Mouse (Mus musculus) MEL (cell line): ENCODE results near the gene Klf1. TPM values are rescaled to one million over a fixed set of nuclear protein-coding genes. Genes with fewer than 3 reads are reported as not detected.

Experiments used
- DNase-seq: peaks from one replicate; pipeline ENCODE4 v3.0.0; 2011; ENCODE audit warnings: low read depth, low spot score
- H3K27ac ChIP-seq: 2 replicates; pipeline ENCODE4 v1.5.1; 2012; ENCODE audit warnings: low read depth, mild to moderate bottlenecking, control low read depth, low read length, moderate library complexity; ENCODE audit not compliant: control insufficient read depth
- H3K27me3 ChIP-seq, 2 experiments: fragments of 150-350 bp in 1 of 2; sonication (generic) in 1 of 2; 2 replicates each; pipeline ENCODE4 v1.6.1; 2012; ENCODE audit warnings: low read length in 2 of 2, mild to moderate bottlenecking in 2 of 2, improper control_type of control experiment in 1 of 2, moderate library complexity in 1 of 2; ENCODE audit not compliant: insufficient read depth in 2 of 2, control insufficient read depth in 1 of 2
- H3K36me3 ChIP-seq, 2 experiments: 2 replicates each; pipeline ENCODE4 v1.6.1; 2012 to 2014; ENCODE audit warnings: low read length in 2 of 2, improper control_type of control experiment in 1 of 2, inconsistent platforms in 1 of 2, mild to moderate bottlenecking in 1 of 2; ENCODE audit not compliant: insufficient read depth in 2 of 2, control insufficient read depth in 1 of 2
- H3K4me1 ChIP-seq, 2 experiments: fragments of 150-350 bp in 1 of 2; sonication (generic) in 1 of 2; 2 replicates each; pipeline ENCODE4 v1.6.1; 2012; ENCODE audit warnings: low read length in 2 of 2, improper control_type of control experiment in 1 of 2, mild to moderate bottlenecking in 1 of 2; ENCODE audit not compliant: insufficient read depth in 2 of 2, control insufficient read depth in 1 of 2
- H3K4me3 ChIP-seq, 2 experiments: fragments of 150-350 bp in 1 of 2; sonication (generic) in 1 of 2; 2 replicates each; pipeline ENCODE4 v1.5.1; 2012; ENCODE audit warnings: low read depth in 2 of 2, low read length in 2 of 2, mild to moderate bottlenecking in 2 of 2, moderate library complexity in 2 of 2, control low read depth in 1 of 2, improper control_type of control experiment in 1 of 2; ENCODE audit not compliant: control insufficient read depth in 1 of 2, insufficient read depth in 1 of 2
- H3K79me2 ChIP-seq: 2 replicates; pipeline ENCODE4 v1.6.1; 2012; ENCODE audit warnings: mild to moderate bottlenecking, low read length, moderate library complexity; ENCODE audit not compliant: control insufficient read depth, poor library complexity, insufficient read depth
- H3K9ac ChIP-seq: 2 replicates; pipeline ENCODE4 v1.6.1; 2012; ENCODE audit warnings: low read depth, mild to moderate bottlenecking, control low read depth, low read length, moderate library complexity; ENCODE audit not compliant: control insufficient read depth, poor library complexity, severe bottlenecking
- H3K9me3 ChIP-seq: fragments of 150-350 bp; sonication (generic); replicated peaks from 2 replicates; pipeline ENCODE4 v1.6.1; 2012; ENCODE audit warnings: mild to moderate bottlenecking, low read length, improper control_type of control experiment, moderate library complexity; ENCODE audit not compliant: insufficient read depth
- BHLHE40 ChIP-seq: IDR thresholded peaks from 2 replicates; pipeline ENCODE4 v1.6.1; 2012; ENCODE audit warnings: low read depth, mild to moderate bottlenecking, inconsistent platforms, low read length, improper control_type of control experiment, borderline replicate concordance
- CHD1 ChIP-seq: IDR thresholded peaks from 2 replicates; pipeline ENCODE4 v1.6.1; 2012; ENCODE audit warnings: low read depth, mild to moderate bottlenecking, inconsistent platforms, low read length, improper control_type of control experiment
- CHD2 ChIP-seq: IDR thresholded peaks from 2 replicates; pipeline ENCODE4 v1.6.1; 2011; ENCODE audit warnings: low read length, improper control_type of control experiment
- CTCF ChIP-seq, 3 experiments: IDR thresholded peaks in 2 of 3; conservative IDR thresholded peaks in 1 of 3; 2 replicates each; pipeline ENCODE4 v1.5.1; 2011 to 2012; ENCODE audit warnings: low read length in 3 of 3, low read depth in 2 of 3, mild to moderate bottlenecking in 2 of 3, improper control_type of control experiment in 1 of 3, inconsistent platforms in 1 of 3, mixed read lengths in 1 of 3, moderate library complexity in 1 of 3; ENCODE audit not compliant: control insufficient read depth in 1 of 3, insufficient read depth in 1 of 3, poor library complexity in 1 of 3, severe bottlenecking in 1 of 3
- E2F4 ChIP-seq: IDR thresholded peaks from 2 replicates; pipeline ENCODE4 v1.6.1; 2011; ENCODE audit warnings: low read depth, low read length, improper control_type of control experiment, borderline replicate concordance
- EP300 ChIP-seq, 2 experiments: IDR thresholded peaks; 2 replicates each; pipeline ENCODE4 v1.6.1; 2011; ENCODE audit warnings: improper control_type of control experiment in 2 of 2, low read length in 2 of 2, low read depth in 1 of 2, mild to moderate bottlenecking in 1 of 2
- GABPA ChIP-seq: IDR thresholded peaks from 2 replicates; pipeline ENCODE4 v1.6.1; 2012; ENCODE audit warnings: low read depth, mild to moderate bottlenecking, inconsistent platforms, low read length, improper control_type of control experiment, moderate library complexity
- GATA1 ChIP-seq: IDR thresholded peaks from 2 replicates; pipeline ENCODE4 v1.6.1; 2011; ENCODE audit warnings: low read depth, low read length, improper control_type of control experiment
- HCFC1 ChIP-seq: IDR thresholded peaks from 2 replicates; pipeline ENCODE4 v1.6.1; 2012; ENCODE audit warnings: low read depth, mild to moderate bottlenecking, inconsistent platforms, low read length, improper control_type of control experiment, moderate library complexity
- JUND ChIP-seq: IDR thresholded peaks from 2 replicates; pipeline ENCODE4 v1.6.1; 2011; ENCODE audit warnings: low read depth, mild to moderate bottlenecking, improper control_type of control experiment, low read length
- KAT2A ChIP-seq: conservative IDR thresholded peaks from 2 replicates; pipeline ENCODE4 v1.6.1; 2012; ENCODE audit warnings: low read depth, low read length, improper control_type of control experiment, inconsistent platforms
- MAX ChIP-seq: IDR thresholded peaks from 2 replicates; pipeline ENCODE4 v1.6.1; 2011; ENCODE audit warnings: low read length, improper control_type of control experiment
- MAZ ChIP-seq: IDR thresholded peaks from 2 replicates; pipeline ENCODE4 v1.6.1; 2012; ENCODE audit warnings: low read depth, mild to moderate bottlenecking, inconsistent platforms, low read length, improper control_type of control experiment
- MEF2A ChIP-seq: IDR thresholded peaks from 2 replicates; pipeline ENCODE4 v1.6.1; 2014; ENCODE audit warnings: low read depth, mild to moderate bottlenecking, inconsistent platforms, low read length, improper control_type of control experiment; ENCODE audit not compliant: poor library complexity, insufficient replicate concordance, severe bottlenecking; ENCODE audit errors: extremely low read depth
- MXI1 ChIP-seq: IDR thresholded peaks from 2 replicates; pipeline ENCODE4 v1.6.1; 2011; ENCODE audit warnings: mild to moderate bottlenecking, low read depth, low read length, improper control_type of control experiment
- MYB ChIP-seq: IDR thresholded peaks from 2 replicates; pipeline ENCODE4 v1.6.1; 2011; ENCODE audit warnings: mild to moderate bottlenecking, low read depth, low read length, improper control_type of control experiment
- MYC ChIP-seq: IDR thresholded peaks from 2 replicates; pipeline ENCODE4 v1.6.1; 2011; ENCODE audit warnings: low read depth, mild to moderate bottlenecking, low read length, improper control_type of control experiment, moderate library complexity
- NELFE ChIP-seq: IDR thresholded peaks from 2 replicates; pipeline ENCODE4 v1.6.1; 2011; ENCODE audit warnings: low read depth, low read length, improper control_type of control experiment
- NRF1 ChIP-seq: IDR thresholded peaks from 2 replicates; pipeline ENCODE4 v1.6.1; 2014; ENCODE audit warnings: low read depth, mild to moderate bottlenecking, inconsistent platforms, low read length, improper control_type of control experiment, moderate library complexity; ENCODE audit not compliant: poor library complexity, insufficient read depth, severe bottlenecking
- POLR2A ChIP-seq, 2 experiments: IDR thresholded peaks; 2 replicates each; pipeline ENCODE4 v1.6.1; 2011 to 2012; ENCODE audit warnings: low read length in 2 of 2, mild to moderate bottlenecking in 2 of 2, control low read depth in 1 of 2, improper control_type of control experiment in 1 of 2, low read depth in 1 of 2, moderate library complexity in 1 of 2; ENCODE audit not compliant: control insufficient read depth in 1 of 2, insufficient read depth in 1 of 2, poor library complexity in 1 of 2
- POLR2AphosphoS2 ChIP-seq: IDR thresholded peaks from 2 replicates; pipeline ENCODE4 v1.6.1; 2011; ENCODE audit warnings: low read length, improper control_type of control experiment
- POLR2AphosphoS5 ChIP-seq: IDR thresholded peaks from 2 replicates; pipeline ENCODE4 v1.6.1; 2012; ENCODE audit warnings: low read depth, borderline replicate concordance, mild to moderate bottlenecking, inconsistent platforms, low read length, moderate library complexity, mixed read lengths
- RAD21 ChIP-seq: IDR thresholded peaks from 2 replicates; pipeline ENCODE4 v1.6.1; 2011; ENCODE audit warnings: mild to moderate bottlenecking, low read depth, low read length, improper control_type of control experiment
- RCOR1 ChIP-seq: IDR thresholded peaks from 2 replicates; pipeline ENCODE4 v1.6.1; 2012; ENCODE audit warnings: low read depth, mild to moderate bottlenecking, inconsistent platforms, low read length, improper control_type of control experiment
- SIN3A ChIP-seq: IDR thresholded peaks from 2 replicates; pipeline ENCODE4 v1.6.1; 2012; ENCODE audit warnings: low read length, improper control_type of control experiment, inconsistent platforms
- SMC3 ChIP-seq: IDR thresholded peaks from 2 replicates; pipeline ENCODE4 v1.6.1; 2011; ENCODE audit warnings: low read depth, low read length, improper control_type of control experiment
- TAL1 ChIP-seq: IDR thresholded peaks from 2 replicates; pipeline ENCODE4 v1.6.1; 2012; ENCODE audit warnings: mild to moderate bottlenecking, inconsistent platforms, low read length, moderate library complexity, mixed read lengths
- TBP ChIP-seq: IDR thresholded peaks from 2 replicates; pipeline ENCODE4 v1.8.0; 2011; ENCODE audit warnings: low read depth, low read length, improper control_type of control experiment
- TCF12 ChIP-seq: IDR thresholded peaks from 2 replicates; pipeline ENCODE4 v1.6.1; 2014; ENCODE audit warnings: low read depth, mild to moderate bottlenecking, inconsistent platforms, low read length, improper control_type of control experiment, moderate library complexity
- UBTF ChIP-seq: IDR thresholded peaks from 2 replicates; pipeline ENCODE4 v1.6.1; 2012; ENCODE audit warnings: low read depth, mild to moderate bottlenecking, inconsistent platforms, low read length, improper control_type of control experiment, moderate library complexity, borderline replicate concordance; ENCODE audit not compliant: insufficient read depth
- USF1 ChIP-seq: IDR thresholded peaks from 2 replicates; pipeline ENCODE4 v1.6.1; 2014; ENCODE audit warnings: low read depth, mild to moderate bottlenecking, inconsistent platforms, low read length, improper control_type of control experiment, moderate library complexity
- USF2 ChIP-seq, 2 experiments: IDR thresholded peaks; 2 replicates each; pipeline ENCODE4 v1.6.1; 2011 to 2012; ENCODE audit warnings: improper control_type of control experiment in 2 of 2, low read length in 2 of 2, borderline replicate concordance in 1 of 2, inconsistent platforms in 1 of 2, low read depth in 1 of 2, mild to moderate bottlenecking in 1 of 2; ENCODE audit not compliant: insufficient read depth in 1 of 2
- ZC3H11A ChIP-seq: IDR thresholded peaks from 2 replicates; pipeline ENCODE4 v1.6.1; 2012; ENCODE audit warnings: low read depth, mild to moderate bottlenecking, inconsistent platforms, low read length, improper control_type of control experiment
- ZKSCAN1 ChIP-seq: IDR thresholded peaks from 2 replicates; pipeline ENCODE4 v1.6.1; 2012; ENCODE audit warnings: low read depth, mild to moderate bottlenecking, inconsistent platforms, low read length, improper control_type of control experiment, moderate library complexity
- ZMIZ1 ChIP-seq: IDR thresholded peaks from 2 replicates; pipeline ENCODE4 v1.6.1; 2012; ENCODE audit warnings: low read depth, mild to moderate bottlenecking, inconsistent platforms, low read length, improper control_type of control experiment, moderate library complexity
- ZNF384 ChIP-seq: IDR thresholded peaks from 2 replicates; pipeline ENCODE4 v1.6.1; 2012; ENCODE audit warnings: low read depth, mild to moderate bottlenecking, inconsistent platforms, low read length, improper control_type of control experiment
- polyA plus RNA-seq, 2 experiments: library from polyadenylated mRNA; stranded (reverse) in 1 of 2; unstranded in 1 of 2; fragments of >175 nt in 1 of 2; fragments of >200 nt in 1 of 2; gene quantifications; 2 replicates each; pipeline versions ENCODE4 v1.2.1 to v1.2.4; 2012; ENCODE audit warnings: low replicate concordance in 2 of 2, low read depth in 1 of 2; ENCODE audit not compliant: insufficient read length in 2 of 2, insufficient read depth in 1 of 2, missing spikeins in 1 of 2
- total RNA-seq: library from RNA; depleted of rRNA; stranded (reverse); fragments of 300-350 nt; gene quantifications from 2 replicates; pipeline ENCODE4 v1.2.3, GENCODE M21; 2012

Klf1 gene
- total and polyA plus RNA-seq, 3 experiments = 234 to 262 TPM; not detected in 1

DNA sequence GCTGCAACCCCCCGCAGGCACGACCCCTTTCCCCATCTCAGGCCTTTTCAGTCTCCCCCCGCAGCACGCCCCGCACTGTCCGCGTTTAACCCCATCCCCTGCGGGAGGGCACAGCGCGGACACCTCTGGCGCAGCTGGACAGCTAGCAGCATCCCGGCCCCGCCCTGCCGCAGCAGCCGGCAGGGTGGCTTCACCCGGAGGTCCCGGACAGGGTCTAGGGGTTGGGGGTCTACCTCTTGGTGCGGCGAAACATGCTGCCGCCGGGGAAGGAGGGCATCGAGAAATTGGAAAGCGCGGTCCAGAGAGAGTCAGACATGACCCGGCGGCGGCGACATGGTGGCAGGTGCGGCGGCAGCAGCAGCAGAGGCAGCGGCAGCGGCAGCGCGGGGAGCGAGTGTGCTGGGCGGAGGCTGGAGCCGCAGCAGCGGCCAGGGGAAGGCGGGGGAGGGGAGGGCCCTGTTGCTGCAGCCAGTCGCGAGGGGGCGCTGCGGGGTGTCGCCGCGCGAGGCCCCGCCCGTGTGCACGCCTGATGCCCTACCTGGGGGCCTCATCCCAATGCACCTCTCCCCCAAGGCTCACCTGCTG lies 35.3 kb downstream of the Klf1 start, which contains the start of gene Mast1:
Gene Mast1 (minus strand): TSS at position 398 of the 585 bp plus-strand sequence.
- H3K9me3 ChIP-seq = no peaks in the 10 kb centered on the region
- H3K36me3 ChIP-seq = peaks cover 0 to 13% of the 10 kb centered on the region in 2 experiments; a peak in 2 of 4 replicates
- H3K79me2 ChIP-seq = no peaks in the 10 kb centered on the region
- H3K27ac ChIP-seq = no peak within 1 kb of the TSS
- no peaks in the 10 kb centered on the region for H3K27me3 ChIP-seq
- peaks cover 0 to 26% of the 10 kb centered on the region in 2 experiments; a peak in 3 of 4 replicates for H3K4me1 ChIP-seq
- H3K9ac ChIP-seq = peak within 1 kb of the TSS; percentile 69
- peak within 1 kb of the TSS; percentile 47 to 56 for H3K4me3 ChIP-seq
- no peak for TF ChIP-seq MYC
- no peak for TF ChIP-seq NRF1
- no peak for TF ChIP-seq POLR2AphosphoS5
- TF ChIP-seq TCF12 = no peak
- no peak for TF ChIP-seq RCOR1
- TF ChIP-seq MYB = no peak
- no peak for TF ChIP-seq MEF2A
- no peak for TF ChIP-seq E2F4
- TF ChIP-seq BHLHE40 = 0 out of 2 replicates have a peak, but pooled peaks have one; percentile 29
- TF ChIP-seq CHD1 = no peak
- TF ChIP-seq EP300 (IDR thresholded peaks at IDR 0.05; ENCODE audit: low read depth in 1 of 2, low read length in 2 of 2) = no peak
- TF ChIP-seq TBP = no peak
- no peak for TF ChIP-seq USF1
- no peak for TF ChIP-seq JUND
- peak; percentile 42; the same call in 1 of the 2 replicates for TF ChIP-seq MAZ
- no peak for TF ChIP-seq SIN3A
- TF ChIP-seq HCFC1 = peak; percentile 31; the same call in 1 of the 2 replicates
- no peak; the same call in none of the 2 replicates for TF ChIP-seq SMC3
- no peak for TF ChIP-seq POLR2A (IDR thresholded peaks at IDR 0.05; ENCODE audit: control insufficient read depth in 1 of 2, insufficient read depth in 1 of 2, low read depth in 1 of 2, low read length in 2 of 2, poor library complexity in 1 of 2)
- TF ChIP-seq MXI1 = no peak
- peak; percentile 47 to 88 (median 64); a peak in 5 of 6 replicates for TF ChIP-seq CTCF (IDR thresholded peaks at IDR 0.05 in 2 of 3, conservative IDR thresholded peaks at IDR 0.05 in 1 of 3; ENCODE audit: control insufficient read depth in 1 of 3, insufficient read depth in 1 of 3, low read depth in 2 of 3, low read length in 3 of 3, poor library complexity in 1 of 3, severe bottlenecking in 1 of 3)
- TF ChIP-seq USF2 (IDR thresholded peaks at IDR 0.05; ENCODE audit: borderline replicate concordance in 1 of 2, insufficient read depth in 1 of 2, low read depth in 1 of 2, low read length in 2 of 2) = no peak
- TF ChIP-seq ZNF384 = no peak
- TF ChIP-seq CHD2 = no peak
- TF ChIP-seq ZC3H11A = no peak
- no peak for TF ChIP-seq GATA1
- TF ChIP-seq GABPA = no peak
- TF ChIP-seq MAX = no peak
- no peak for TF ChIP-seq TAL1
- TF ChIP-seq NELFE = no peak
- no peak for TF ChIP-seq KAT2A
- TF ChIP-seq ZKSCAN1 = no peak
- no peak; the same call in 1 of the 2 replicates for TF ChIP-seq RAD21
- no peak for TF ChIP-seq ZMIZ1
- 0 out of 2 replicates have a peak, but pooled peaks have one; percentile 54 for TF ChIP-seq UBTF
- TF ChIP-seq POLR2AphosphoS2 = no peak
- DNase-seq = peak; percentile 67
